Mouse (Mus musculus): ENCODE data around the gene Itga9.

DNA sequence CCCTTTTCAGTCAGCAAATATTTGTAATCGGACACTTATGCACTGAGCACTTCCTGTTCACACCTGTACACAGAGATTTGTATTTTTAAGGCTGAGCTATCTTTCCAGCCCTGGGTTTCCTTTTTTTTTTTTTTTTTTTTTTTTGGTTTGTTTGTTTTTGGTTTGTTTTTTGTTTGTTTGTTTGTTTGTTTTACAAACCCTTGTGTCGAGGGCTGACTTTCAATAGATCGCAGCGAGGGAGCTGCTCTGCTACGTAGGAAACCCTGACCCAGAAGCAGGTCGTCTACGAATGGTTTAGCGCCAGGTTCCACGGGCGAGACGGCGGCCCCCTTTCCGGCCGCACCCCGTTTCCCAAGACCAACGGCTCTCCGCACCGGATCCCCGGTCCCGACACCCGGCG lies 68.3 kb downstream of the Itga9 start:
- no peak for TF ChIP-seq MYOG (IDR thresholded peaks at IDR 0.05; ENCODE audit: control insufficient read depth, extremely low read depth, insufficient read length)
- TF ChIP-seq CTCF (IDR thresholded peaks at IDR 0.05; ENCODE audit: control insufficient read depth, insufficient read depth, insufficient read length): no peak
- no peak for TF ChIP-seq USF1 (IDR thresholded peaks at IDR 0.05; ENCODE audit: low read depth)
